Comparison of ENCODE assay signal across 18 mouse cellular contexts in the genomic region with DNA sequence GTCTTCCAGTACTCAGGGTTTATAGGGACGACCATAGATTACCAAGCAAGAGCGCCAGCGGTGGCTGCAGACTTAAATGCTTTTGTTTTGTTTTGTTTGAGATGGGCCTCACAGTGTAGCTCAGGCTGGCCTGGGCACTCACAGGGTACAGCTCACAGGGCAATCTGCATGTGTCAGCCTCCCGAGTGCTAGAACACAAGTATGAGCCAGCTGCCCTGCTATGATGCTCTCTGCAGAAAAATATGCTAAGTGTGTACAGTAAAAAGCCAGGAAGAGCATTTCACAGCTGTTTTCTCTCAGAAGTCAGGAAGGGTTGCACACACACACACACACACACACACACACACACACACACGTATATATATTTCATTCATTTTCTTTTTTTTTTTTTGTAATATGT.
"Had no signal": no experiment of that assay in that cellular context is flagged by ENCODE, and none has a peak within 500 bp of the region (broad histone marks: within the 10 kb centered on the region; RNA-seq: fewer than 3 reads in every experiment).

No protein-coding gene starts in this region.

- ATAC-seq: liver, postnatal 0 days; midbrain, embryonic 15.5 days had no signal

- H3K9me3 ChIP-seq: limb, embryonic 15.5 days; midbrain, embryonic 12.5 days; midbrain, embryonic 15.5 days; stomach, embryonic 15.5 days had no signal

- H3K4me2 ChIP-seq: limb, embryonic 12.5 days; limb, embryonic 15.5 days; liver, embryonic 11.5 days; midbrain, embryonic 12.5 days; midbrain, embryonic 15.5 days; neural tube, embryonic 13.5 days; stomach, embryonic 15.5 days had no signal

- H3K36me3 ChIP-seq: limb, embryonic 12.5 days; limb, embryonic 15.5 days; midbrain, embryonic 12.5 days; midbrain, embryonic 15.5 days; neural tube, embryonic 13.5 days; stomach, embryonic 15.5 days had no signal

- H3K9ac ChIP-seq: limb, embryonic 12.5 days; limb, embryonic 15.5 days; liver, embryonic 14.5 days; liver, postnatal 0 days; midbrain, embryonic 12.5 days; midbrain, embryonic 15.5 days; neural tube, embryonic 13.5 days; stomach, embryonic 15.5 days had no signal

- H3K27ac ChIP-seq: limb, embryonic 12.5 days; limb, embryonic 15.5 days; liver, embryonic 14.5 days; macrophage; midbrain, embryonic 12.5 days; midbrain, embryonic 15.5 days; neural tube, embryonic 13.5 days; stomach, embryonic 15.5 days had no signal

- H3K4me3 ChIP-seq: limb, embryonic 12.5 days; limb, embryonic 15.5 days; midbrain, embryonic 12.5 days; midbrain, embryonic 15.5 days; neural tube, embryonic 13.5 days; stomach, embryonic 15.5 days had no signal

- H3K4me1 ChIP-seq: limb, embryonic 15.5 days; midbrain, embryonic 12.5 days; midbrain, embryonic 15.5 days; neural tube, embryonic 13.5 days had no signal

- DNase-seq: kidney, adult 18-20 months; kidney, adult 9 months; kidney, postnatal 14 days; kidney, postnatal 4 days; left cerebral cortex, postnatal 4 days; liver, postnatal 0 days; retina, postnatal 1 day; right cerebral cortex, postnatal 25 days; spleen, adult 18-20 months had no signal

- H3K27me3 ChIP-seq: limb, embryonic 12.5 days; limb, embryonic 15.5 days; midbrain, embryonic 12.5 days; midbrain, embryonic 15.5 days; neural tube, embryonic 13.5 days; stomach, embryonic 15.5 days had no signal
